Mouse (Mus musculus): ENCODE results near the gene Dmrt1. TPM values are rescaled to one million over a fixed set of nuclear protein-coding genes. Genes with fewer than 3 reads are reported as not detected.

Gene Dmrt1
- polyA plus RNA-seq, 1 experiment, result 15.1 TPM

DNA sequence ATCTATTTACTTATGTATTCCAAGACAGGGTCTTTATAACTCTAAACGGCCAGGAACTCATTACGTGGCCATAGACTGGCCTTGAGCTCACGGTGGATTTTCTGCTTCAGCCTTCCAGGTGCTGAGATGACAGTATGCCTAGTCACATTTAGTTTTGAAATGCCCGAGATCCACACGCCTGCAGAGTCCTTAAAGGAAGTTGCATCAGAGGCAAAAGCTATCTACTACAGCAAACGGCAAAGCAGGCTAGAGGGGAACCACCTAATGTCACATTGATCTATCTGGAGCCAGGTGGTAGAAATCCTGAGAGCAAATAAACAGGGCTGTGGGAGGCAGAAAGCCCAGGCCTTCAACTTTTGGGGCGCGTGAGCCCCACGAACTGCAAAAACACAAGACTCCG lies 540 bp upstream of the Dmrt1 start:
- Histone ChIP-seq H3K4me3 (ENCODE audit: low read depth, low read length) (no peak overlapping the region), H3K9me3 (replicated peaks; ENCODE audit: control insufficient read depth, insufficient read depth, low read length, poor library complexity, severe bottlenecking) (no peaks in the 10 kb centered on the region), H3K4me1 (ENCODE audit: control insufficient read depth, insufficient read depth, low read length) (no peaks in the 10 kb centered on the region), H3K27me3 (ENCODE audit: control insufficient read depth, insufficient read depth, low read length, poor library complexity, severe bottlenecking) (peaks cover 2% of the 10 kb centered on the region; the same call in 1 of the 2 replicates), H3K36me3 (ENCODE audit: control insufficient read depth, insufficient read depth, low read length, poor library complexity, severe bottlenecking) (no peaks in the 10 kb centered on the region), H3K9ac (ENCODE audit: low read depth, poor library complexity, severe bottlenecking) (no peak overlapping the region; the same call in 1 of the 2 replicates), H3K27ac (ENCODE audit: insufficient read depth, low read length) (no peak overlapping the region)
- TF ChIP-seq EP300 (IDR thresholded peaks at IDR 0.05; ENCODE audit: insufficient read depth, low read depth, low read length), result no peak
- no peak for TF ChIP-seq POLR2A (IDR thresholded peaks at IDR 0.05; ENCODE audit: insufficient read depth, low read length)
- TF ChIP-seq CTCF (IDR thresholded peaks at IDR 0.05; ENCODE audit: low read depth, low read length), result no peak

GRCm38 (mm10) chr19:25506616-25507015 lies 1.2 kb downstream of the Dmrt1 start:
- no peak for TF ChIP-seq CTCF (IDR thresholded peaks at IDR 0.05; ENCODE audit: low read depth, low read length)
- TF ChIP-seq EP300 (IDR thresholded peaks at IDR 0.05; ENCODE audit: insufficient read depth, low read depth, low read length), result no peak
- no peak for TF ChIP-seq POLR2A (IDR thresholded peaks at IDR 0.05; ENCODE audit: insufficient read depth, low read length)
- Histone ChIP-seq H3K9me3 (replicated peaks; ENCODE audit: control insufficient read depth, insufficient read depth, low read length, poor library complexity, severe bottlenecking) (no peaks in the 10 kb centered on the region), H3K36me3 (ENCODE audit: control insufficient read depth, insufficient read depth, low read length, poor library complexity, severe bottlenecking) (no peaks in the 10 kb centered on the region), H3K9ac (ENCODE audit: low read depth, poor library complexity, severe bottlenecking) (peak overlapping the region; percentile 60), H3K27me3 (ENCODE audit: control insufficient read depth, insufficient read depth, low read length, poor library complexity, severe bottlenecking) (peaks cover 2% of the 10 kb centered on the region; the same call in 1 of the 2 replicates), H3K27ac (ENCODE audit: insufficient read depth, low read length) (no peak overlapping the region), H3K4me3 (ENCODE audit: low read depth, low read length) (peak overlapping the region; percentile 43), H3K4me1 (ENCODE audit: control insufficient read depth, insufficient read depth, low read length) (no peaks in the 10 kb centered on the region)

DNA sequence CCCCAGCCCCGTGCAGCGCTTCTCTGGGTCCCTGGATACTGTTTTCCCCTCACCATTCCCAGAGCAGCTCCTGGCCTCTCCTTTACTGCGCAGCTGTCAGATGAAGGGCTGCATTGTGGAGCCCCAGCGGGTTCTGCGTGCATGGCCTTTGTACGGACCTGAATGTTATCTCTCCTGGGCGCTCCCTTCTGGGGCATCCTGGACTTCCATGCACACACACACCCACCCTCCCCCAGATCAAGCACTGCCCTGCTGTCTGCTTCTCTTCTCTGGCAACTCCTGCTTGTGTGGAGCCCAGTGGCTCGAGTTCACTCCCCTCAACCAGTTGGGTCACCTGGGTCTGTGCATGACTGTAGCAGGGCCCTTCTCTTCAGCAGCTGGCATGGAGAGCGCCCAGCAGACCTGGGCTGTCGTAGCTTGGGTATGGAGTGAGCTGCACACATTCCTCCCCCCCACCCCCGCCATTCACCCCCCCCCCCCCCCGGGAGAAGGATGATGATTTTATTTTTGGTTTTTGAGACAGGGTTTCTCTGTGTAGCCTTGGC lies 9.6 kb downstream of the Dmrt1 start:
- Histone ChIP-seq H3K9me3 (replicated peaks; ENCODE audit: control insufficient read depth, insufficient read depth, low read length, poor library complexity, severe bottlenecking) (no peaks in the 10 kb centered on the region), H3K27ac (ENCODE audit: insufficient read depth, low read length) (no peak overlapping the region), H3K27me3 (ENCODE audit: control insufficient read depth, insufficient read depth, low read length, poor library complexity, severe bottlenecking) (no peaks in the 10 kb centered on the region), H3K36me3 (ENCODE audit: control insufficient read depth, insufficient read depth, low read length, poor library complexity, severe bottlenecking) (no peaks in the 10 kb centered on the region), H3K4me1 (ENCODE audit: control insufficient read depth, insufficient read depth, low read length) (peaks cover 3% of the 10 kb centered on the region), H3K4me3 (ENCODE audit: low read depth, low read length) (peak overlapping the region; percentile 50; the same call in 1 of the 2 replicates), H3K9ac (ENCODE audit: low read depth, poor library complexity, severe bottlenecking) (no peak overlapping the region)
- no peak for TF ChIP-seq EP300 (IDR thresholded peaks at IDR 0.05; ENCODE audit: insufficient read depth, low read depth, low read length)
- no peak for TF ChIP-seq POLR2A (IDR thresholded peaks at IDR 0.05; ENCODE audit: insufficient read depth, low read length)
- TF ChIP-seq CTCF (IDR thresholded peaks at IDR 0.05; ENCODE audit: low read depth, low read length), result no peak

DNA sequence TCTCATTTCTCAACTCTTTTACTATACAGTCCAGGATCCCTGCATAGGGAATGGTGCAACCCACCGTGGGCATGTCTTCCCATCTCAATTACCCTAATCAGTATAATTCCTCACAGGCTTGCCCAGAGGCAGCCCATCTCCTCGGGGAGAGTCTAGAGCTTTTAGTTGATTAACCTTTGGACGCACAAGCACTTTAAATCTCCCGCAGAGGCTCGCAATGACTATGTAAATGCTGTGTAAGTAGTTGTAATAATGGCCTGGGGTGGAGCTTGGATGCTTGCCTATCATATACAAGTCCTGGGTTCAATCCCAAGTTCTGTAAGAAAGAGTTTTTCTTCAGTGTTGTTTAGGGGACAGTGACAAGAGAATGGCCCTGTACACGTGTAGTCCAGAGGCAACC lies 18.7 kb downstream of the Dmrt1 start:
- no peaks in the 10 kb centered on the region for H3K27me3 ChIP-seq (ENCODE audit: control insufficient read depth, insufficient read depth, low read length, poor library complexity, severe bottlenecking)
- TF ChIP-seq EP300 (IDR thresholded peaks at IDR 0.05; ENCODE audit: insufficient read depth, low read depth, low read length) (no peak), POLR2A (IDR thresholded peaks at IDR 0.05; ENCODE audit: insufficient read depth, low read length) (no peak)

GRCm38 (mm10) chr19:25525726-25526125 lies 20.3 kb downstream of the Dmrt1 start:
- Histone ChIP-seq H3K27ac (ENCODE audit: insufficient read depth, low read length) (no peak overlapping the region), H3K4me3 (ENCODE audit: low read depth, low read length) (peak overlapping the region; percentile 51), H3K27me3 (ENCODE audit: control insufficient read depth, insufficient read depth, low read length, poor library complexity, severe bottlenecking) (no peaks in the 10 kb centered on the region), H3K4me1 (ENCODE audit: control insufficient read depth, insufficient read depth, low read length) (no peaks in the 10 kb centered on the region), H3K36me3 (ENCODE audit: control insufficient read depth, insufficient read depth, low read length, poor library complexity, severe bottlenecking) (no peaks in the 10 kb centered on the region; the same call in 1 of the 2 replicates), H3K9me3 (replicated peaks; ENCODE audit: control insufficient read depth, insufficient read depth, low read length, poor library complexity, severe bottlenecking) (no peaks in the 10 kb centered on the region), H3K9ac (ENCODE audit: low read depth, poor library complexity, severe bottlenecking) (peak overlapping the region; percentile 11; the same call in 1 of the 2 replicates)
- TF ChIP-seq EP300 (IDR thresholded peaks at IDR 0.05; ENCODE audit: insufficient read depth, low read depth, low read length) (no peak), POLR2A (IDR thresholded peaks at IDR 0.05; ENCODE audit: insufficient read depth, low read length) (no peak), CTCF (IDR thresholded peaks at IDR 0.05; ENCODE audit: low read depth, low read length) (no peak)

More for the DNA sequence above, 18.7 kb downstream of the Dmrt1 start:
- H3K4me3 ChIP-seq (ENCODE audit: low read depth, low read length), result no peak overlapping the region
- no peaks in the 10 kb centered on the region for H3K4me1 ChIP-seq (ENCODE audit: control insufficient read depth, insufficient read depth, low read length)
- H3K27ac ChIP-seq (ENCODE audit: insufficient read depth, low read length), result no peak overlapping the region
- no peaks in the 10 kb centered on the region; the same call in 1 of the 2 replicates for H3K36me3 ChIP-seq (ENCODE audit: control insufficient read depth, insufficient read depth, low read length, poor library complexity, severe bottlenecking)
- no peak overlapping the region for H3K9ac ChIP-seq (ENCODE audit: low read depth, poor library complexity, severe bottlenecking)
- H3K9me3 ChIP-seq (replicated peaks; ENCODE audit: control insufficient read depth, insufficient read depth, low read length, poor library complexity, severe bottlenecking), result no peaks in the 10 kb centered on the region

DNA sequence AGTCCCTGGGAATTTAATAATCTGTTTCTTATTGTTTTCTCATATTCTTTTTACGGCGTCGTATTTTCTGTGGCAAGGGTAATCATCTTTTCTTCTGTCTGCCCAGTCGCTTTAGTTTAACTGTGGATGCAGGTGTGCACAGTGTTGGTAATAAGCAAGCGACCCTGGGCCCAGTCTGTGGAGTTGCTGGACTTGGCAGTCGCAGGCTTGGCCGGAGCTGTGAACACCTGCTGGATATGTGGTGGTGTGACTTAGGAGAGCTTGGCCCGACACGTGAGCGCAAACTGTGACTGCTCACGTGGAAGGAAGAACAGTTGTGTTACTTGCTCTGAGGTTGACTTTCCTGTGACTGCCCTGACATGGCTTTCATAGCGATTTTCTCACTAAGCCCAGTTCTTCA lies 24.3 kb downstream of the Dmrt1 start:
- H3K4me1 ChIP-seq (ENCODE audit: control insufficient read depth, insufficient read depth, low read length), result no peaks in the 10 kb centered on the region
- TF ChIP-seq POLR2A (IDR thresholded peaks at IDR 0.05; ENCODE audit: insufficient read depth, low read length) (no peak), CTCF (IDR thresholded peaks at IDR 0.05; ENCODE audit: low read depth, low read length) (no peak), EP300 (IDR thresholded peaks at IDR 0.05; ENCODE audit: insufficient read depth, low read depth, low read length) (no peak)
- no peaks in the 10 kb centered on the region for H3K27me3 ChIP-seq (ENCODE audit: control insufficient read depth, insufficient read depth, low read length, poor library complexity, severe bottlenecking)
- H3K27ac ChIP-seq (ENCODE audit: insufficient read depth, low read length), result no peak overlapping the region
- H3K9ac ChIP-seq (ENCODE audit: low read depth, poor library complexity, severe bottlenecking), result no peak overlapping the region
- no peaks in the 10 kb centered on the region for H3K9me3 ChIP-seq (replicated peaks; ENCODE audit: control insufficient read depth, insufficient read depth, low read length, poor library complexity, severe bottlenecking)
- H3K4me3 ChIP-seq (ENCODE audit: low read depth, low read length), result no peak overlapping the region
- no peaks in the 10 kb centered on the region; the same call in 1 of the 2 replicates for H3K36me3 ChIP-seq (ENCODE audit: control insufficient read depth, insufficient read depth, low read length, poor library complexity, severe bottlenecking)
